Mouse (Mus musculus) brain, adult 2 months (tissue): ENCODE results near the gene Npffr2.
A peak's percentile ranks its signal among the peaks of the same experiment; 100 is the strongest.
"Not testable (repeated sequence)": the region's sequence is repeated elsewhere in the genome, so short reads cannot be mapped to it uniquely, and the experiment has no call there.

Experiments
- DNase-seq: peaks from one replicate; pipeline ENCODE4 v3.0.0; 2011; ENCODE audit warnings: low read depth, low spot score

The Npffr2 gene

GRCm38 (mm10) chr5:89526878-89527578 is at the start of gene Npffr2:
Gene Npffr2 (plus strand): TSS chr5:89527429.
- DNase-seq, result peak; percentile 61

GRCm38 (mm10) chr5:89492560-89492959 is 34.7 kb upstream of the Npffr2 start:
- DNase-seq, result no peak

GRCm38 (mm10) chr5:89500182-89500581 is 27.0 kb upstream of the Npffr2 start:
- DNase-seq, result peak; percentile 18

- DNase-seq, result peak; percentile 93
Measured at GRCm38 (mm10) chr5:89518641-89519040, 8.6 kb upstream of the Npffr2 start.

- DNase-seq, result peak; percentile 58
Measured at GRCm38 (mm10) chr5:89526181-89526778, 949 bp upstream of the Npffr2 start.

GRCm38 (mm10) chr5:89528951-89529350 is 1.7 kb downstream of the Npffr2 start:
- no peak for DNase-seq

GRCm38 (mm10) chr5:89529391-89529790 is 2.2 kb downstream of the Npffr2 start:
- no peak for DNase-seq

- DNase-seq, result no peak
Measured at GRCm38 (mm10) chr5:89536018-89536417, 8.8 kb downstream of the Npffr2 start.

- DNase-seq, result no peak
Measured at GRCm38 (mm10) chr5:89542472-89542871, 15.2 kb downstream of the Npffr2 start.

- peak; percentile 84 for DNase-seq
Measured at GRCm38 (mm10) chr5:89543476-89543875, 16.2 kb downstream of the Npffr2 start.

- DNase-seq, result not testable (repeated sequence)
Measured at GRCm38 (mm10) chr5:89559118-89559517, 31.9 kb downstream of the Npffr2 start.

- DNase-seq, result peak; percentile 83
Measured at GRCm38 (mm10) chr5:89561381-89561780, 34.2 kb downstream of the Npffr2 start.

- DNase-seq, result no peak
Measured at GRCm38 (mm10) chr5:89578678-89579077, 51.4 kb downstream of the Npffr2 start.

GRCm38 (mm10) chr5:89579181-89579580 is 52.0 kb downstream of the Npffr2 start:
- no peak for DNase-seq

- DNase-seq, result peak; percentile 75
Measured at GRCm38 (mm10) chr5:89581143-89581542, 53.9 kb downstream of the Npffr2 start.

GRCm38 (mm10) chr5:89581742-89582366 is 54.6 kb downstream of the Npffr2 start:
- DNase-seq, result peak; percentile 17

GRCm38 (mm10) chr5:89585021-89585420 is 57.8 kb downstream of the Npffr2 start:
- no peak for DNase-seq

GRCm38 (mm10) chr5:89592301-89592700 is 65.1 kb downstream of the Npffr2 start:
- no peak for DNase-seq

- DNase-seq, result peak; percentile 84
Measured at GRCm38 (mm10) chr5:89611322-89612015, 84.2 kb downstream of the Npffr2 start.

GRCm38 (mm10) chr5:89612262-89612661 is 85.0 kb downstream of the Npffr2 start:
- peak; percentile 50 for DNase-seq

GRCm38 (mm10) chr5:89631599-89631998 is 104.4 kb downstream of the Npffr2 start:
- DNase-seq, result peak; percentile 89
